Mouse (Mus musculus) E14TG2a.4 (cell line): ENCODE data around the gene Iqsec3.

ENCODE experiments used
- CTCF ChIP-seq: conservative IDR thresholded peaks from 2 replicates; pipeline ENCODE4 v1.5.1; 2014; ENCODE audit warnings: low read length
- NANOG ChIP-seq: IDR thresholded peaks from 2 replicates; pipeline ENCODE4 v1.6.1; 2014; ENCODE audit warnings: borderline replicate concordance, low read length, mixed read lengths
- POU5F1 ChIP-seq: IDR thresholded peaks from 2 replicates; pipeline ENCODE4 v1.6.1; 2014; ENCODE audit warnings: low read length, borderline replicate concordance

GRCm38 (mm10) chr6:121510381-121510780 lies 36.9 kb upstream of the Iqsec3 start:
- TF ChIP-seq CTCF = no peak
- no peak for TF ChIP-seq NANOG
- TF ChIP-seq POU5F1 = no peak
